Mouse (Mus musculus): ENCODE measurements around the gene Pkmyt1. TPM values are rescaled to one million over a fixed set of nuclear protein-coding genes. Genes with fewer than 3 reads are reported as not detected.
A peak's percentile ranks its signal among the peaks of the same experiment; 100 is the strongest.

The Pkmyt1 gene
- polyA plus RNA-seq, 1 experiment from 2014 or later: 13.9 TPM

GRCm38 (mm10) chr17:23744651-23745050, 18.5 kb downstream of the Pkmyt1 start:
- 8% methylated on average over 14 of the region's 14 CpGs for WGBS (ENCODE audit: insufficient replicate concordance)
- ATAC-seq (no peak), DNase-seq (no peak)
- Histone ChIP-seq H3K27ac (ENCODE audit: low read depth) (no peak overlapping the region), H3K27me3 (ENCODE audit: insufficient read depth, low read length) (peaks cover 73% of the 10 kb centered on the region), H3K9ac (replicated peaks) (no peak overlapping the region), H3K4me2 (ENCODE audit: low read depth, low read length) (no peak overlapping the region), H3K4me3 (ENCODE audit: low read depth, low read length) (no peak overlapping the region), H3K36me3 (replicated peaks; ENCODE audit: insufficient read depth, low read length) (no peaks in the 10 kb centered on the region), H3K4me1 (ENCODE audit: insufficient read depth) (peaks cover 33% of the 10 kb centered on the region), H3K9me3 (ENCODE audit: low read length) (no peaks in the 10 kb centered on the region)
- no peak for TF ChIP-seq CTCF (IDR thresholded peaks at IDR 0.05; ENCODE audit: low read depth)
- TF ChIP-seq EP300 (IDR thresholded peaks at IDR 0.05; ENCODE audit: low read depth): no peak

- H3K4me3 ChIP-seq (ENCODE audit: low read depth, low read length): peak within 1 kb of the TSS; percentile 30
- H3K27me3 ChIP-seq (ENCODE audit: insufficient read depth, low read length): peaks cover 64% of the 10 kb centered on the region
- H3K4me2 ChIP-seq (ENCODE audit: low read depth, low read length): peak within 1 kb of the TSS; percentile 47
- H3K9ac ChIP-seq (replicated peaks): no peak within 1 kb of the TSS; the same call in 1 of the 2 replicates
- no peak for ATAC-seq
- no peak within 1 kb of the TSS for H3K27ac ChIP-seq (ENCODE audit: low read depth)
- H3K9me3 ChIP-seq (ENCODE audit: low read length): no peaks in the 10 kb centered on the region
- no peak for DNase-seq
- H3K4me1 ChIP-seq (ENCODE audit: insufficient read depth): peaks cover 24% of the 10 kb centered on the region
- 3% methylated on average over 39 of the region's 45 CpGs for WGBS (ENCODE audit: insufficient replicate concordance)
- H3K36me3 ChIP-seq (replicated peaks; ENCODE audit: insufficient read depth, low read length): no peaks in the 10 kb centered on the region
- TF ChIP-seq EP300 (IDR thresholded peaks at IDR 0.05; ENCODE audit: low read depth): no peak
- no peak for TF ChIP-seq CTCF (IDR thresholded peaks at IDR 0.05; ENCODE audit: low read depth)
Observed at GRCm38 (mm10) chr17:23745301-23746251, 19.4 kb downstream of the Pkmyt1 start, which contains the start of gene Kremen2. TSS of gene Kremen2 (minus strand) at chr17:23745833.

- Histone ChIP-seq H3K4me2 (ENCODE audit: low read depth, low read length) (peak overlapping the region; percentile 47; the same call in 1 of the 2 replicates), H3K4me1 (ENCODE audit: insufficient read depth) (peaks cover 19% of the 10 kb centered on the region), H3K4me3 (ENCODE audit: low read depth, low read length) (no peak overlapping the region), H3K27ac (ENCODE audit: low read depth) (no peak overlapping the region), H3K9ac (replicated peaks) (no peak overlapping the region), H3K36me3 (replicated peaks; ENCODE audit: insufficient read depth, low read length) (no peaks in the 10 kb centered on the region), H3K9me3 (ENCODE audit: low read length) (no peaks in the 10 kb centered on the region), H3K27me3 (ENCODE audit: insufficient read depth, low read length) (peaks cover 58% of the 10 kb centered on the region)
- ATAC-seq (no peak), DNase-seq (no peak)
- WGBS (ENCODE audit: insufficient replicate concordance): 15% methylated on average over 12 of the region's 12 CpGs
- TF ChIP-seq CTCF (IDR thresholded peaks at IDR 0.05; ENCODE audit: low read depth) (peak; percentile 24; the same call in 1 of the 2 replicates), EP300 (IDR thresholded peaks at IDR 0.05; ENCODE audit: low read depth) (no peak)
Observed at GRCm38 (mm10) chr17:23746311-23746710, 20.2 kb downstream of the Pkmyt1 start.

GRCm38 (mm10) chr17:23746767-23747166, 20.6 kb downstream of the Pkmyt1 start:
- WGBS (ENCODE audit: insufficient replicate concordance): 70% methylated on average over 3 of the region's 3 CpGs
- Histone ChIP-seq H3K9me3 (ENCODE audit: low read length) (no peaks in the 10 kb centered on the region), H3K27ac (ENCODE audit: low read depth) (no peak overlapping the region), H3K4me3 (ENCODE audit: low read depth, low read length) (no peak overlapping the region), H3K27me3 (ENCODE audit: insufficient read depth, low read length) (peaks cover 53% of the 10 kb centered on the region), H3K9ac (replicated peaks) (no peak overlapping the region), H3K4me2 (ENCODE audit: low read depth, low read length) (no peak overlapping the region), H3K4me1 (ENCODE audit: insufficient read depth) (peaks cover 19% of the 10 kb centered on the region), H3K36me3 (replicated peaks; ENCODE audit: insufficient read depth, low read length) (no peaks in the 10 kb centered on the region)
- ATAC-seq: no peak
- no peak for DNase-seq
- TF ChIP-seq EP300 (IDR thresholded peaks at IDR 0.05; ENCODE audit: low read depth) (no peak), CTCF (IDR thresholded peaks at IDR 0.05; ENCODE audit: low read depth) (no peak)

GRCm38 (mm10) chr17:23747471-23747870, 21.3 kb downstream of the Pkmyt1 start:
- Histone ChIP-seq H3K4me1 (ENCODE audit: insufficient read depth) (peaks cover 16% of the 10 kb centered on the region), H3K27me3 (ENCODE audit: insufficient read depth, low read length) (peaks cover 46% of the 10 kb centered on the region)
- ATAC-seq: no peak

GRCm38 (mm10) chr17:23748026-23748425, 21.9 kb downstream of the Pkmyt1 start:
- Histone ChIP-seq H3K4me2 (ENCODE audit: low read depth, low read length) (no peak overlapping the region), H3K4me3 (ENCODE audit: low read depth, low read length) (no peak overlapping the region), H3K27ac (ENCODE audit: low read depth) (no peak overlapping the region), H3K36me3 (replicated peaks; ENCODE audit: insufficient read depth, low read length) (no peaks in the 10 kb centered on the region), H3K4me1 (ENCODE audit: insufficient read depth) (peaks cover 14% of the 10 kb centered on the region), H3K9me3 (ENCODE audit: low read length) (no peaks in the 10 kb centered on the region), H3K27me3 (ENCODE audit: insufficient read depth, low read length) (peaks cover 40% of the 10 kb centered on the region), H3K9ac (replicated peaks) (no peak overlapping the region)
- ATAC-seq (no peak), DNase-seq (no peak)
- 19% methylated on average over 6 of the region's 6 CpGs for WGBS (ENCODE audit: insufficient replicate concordance)
- TF ChIP-seq EP300 (IDR thresholded peaks at IDR 0.05; ENCODE audit: low read depth): no peak

More at GRCm38 (mm10) chr17:23747471-23747870, 21.3 kb downstream of the Pkmyt1 start:
- Histone ChIP-seq H3K4me3 (ENCODE audit: low read depth, low read length) (no peak overlapping the region), H3K27ac (ENCODE audit: low read depth) (no peak overlapping the region), H3K4me2 (ENCODE audit: low read depth, low read length) (no peak overlapping the region), H3K9me3 (ENCODE audit: low read length) (no peaks in the 10 kb centered on the region), H3K36me3 (replicated peaks; ENCODE audit: insufficient read depth, low read length) (no peaks in the 10 kb centered on the region), H3K9ac (replicated peaks) (no peak overlapping the region)
- no peak for DNase-seq
- WGBS (ENCODE audit: insufficient replicate concordance): 70% methylated on average over 3 of the region's 3 CpGs
- TF ChIP-seq CTCF (IDR thresholded peaks at IDR 0.05; ENCODE audit: low read depth) (no peak), EP300 (IDR thresholded peaks at IDR 0.05; ENCODE audit: low read depth) (no peak)
